Mouse (Mus musculus): ENCODE data around the gene Kcnq2.

GRCm38 (mm10) chr2:181155801-181156200 lies 20.7 kb upstream of the Kcnq2 start:
- TF ChIP-seq CTCF (IDR thresholded peaks at IDR 0.05; ENCODE audit: borderline replicate concordance, control insufficient read depth, extremely low read depth, insufficient read depth, low read length, poor library complexity) (no peak), POLR2A (IDR thresholded peaks at IDR 0.05; ENCODE audit: control insufficient read depth, extremely low read depth, insufficient read depth, low read length, poor library complexity) (no peak)
